Mouse (Mus musculus) intestine, embryonic 14.5 days (tissue): ENCODE data around the gene Nfib. TPM values are rescaled to one million over a fixed set of nuclear protein-coding genes. Genes with fewer than 3 reads are reported as not detected.
"Not testable (repeated sequence)": the region's sequence is repeated elsewhere in the genome, so short reads cannot be mapped to it uniquely, and the experiment has no call there.

Source experiments
- ATAC-seq: fragments of 200-750 bp; cut with Nextera tagmentation; replicated peaks from 2 replicates; pipeline ENCODE4 v1.8.0; 2017; ENCODE audit warnings: low read depth, moderate number of reproducible peaks, moderate TSS enrichment, moderate library complexity; ENCODE audit not compliant: low FRiP score, low TSS enrichment
- DNase-seq: peaks from one replicate; pipeline ENCODE4 v3.0.0-alpha.2; 2018; ENCODE audit warnings: low spot score
- H3K27ac ChIP-seq: fragments of 300-500 bp; sonication (generic); 2 replicates; pipeline ENCODE4 v1.5.1; 2014; ENCODE audit warnings: low read depth, mild to moderate bottlenecking, control low read depth
- H3K27me3 ChIP-seq: fragments of 300-500 bp; sonication (generic); replicated peaks from 2 replicates; pipeline ENCODE4 v1.6.1; 2014; ENCODE audit warnings: low read length, control low read depth; ENCODE audit not compliant: control insufficient read depth, insufficient read depth
- H3K36me3 ChIP-seq: fragments of 300-500 bp; sonication (generic); 2 replicates; pipeline ENCODE4 v1.6.1; 2014; ENCODE audit warnings: low read length, control low read depth; ENCODE audit not compliant: control insufficient read depth, insufficient read depth
- H3K4me1 ChIP-seq: fragments of 300-500 bp; sonication (generic); replicated peaks from 2 replicates; pipeline ENCODE4 v1.6.1; 2014; ENCODE audit warnings: low read length, control low read depth, mixed read lengths; ENCODE audit not compliant: control insufficient read depth, insufficient read depth
- H3K4me2 ChIP-seq: fragments of 300-500 bp; sonication (generic); 2 replicates; pipeline ENCODE4 v1.6.1; 2014; ENCODE audit warnings: low read length
- H3K4me3 ChIP-seq: fragments of 300-500 bp; sonication (generic); 2 replicates; pipeline ENCODE4 v1.5.1; 2014; ENCODE audit warnings: low read depth, low read length, control low read depth, mixed read lengths
- H3K9ac ChIP-seq: fragments of 300-500 bp; sonication (generic); 2 replicates; pipeline ENCODE4 v1.6.1; 2014; ENCODE audit warnings: mild to moderate bottlenecking, low read length
- H3K9me3 ChIP-seq: fragments of 300-500 bp; sonication (generic); 2 replicates; pipeline ENCODE4 v1.6.1; 2016; ENCODE audit warnings: low read length, control low read depth; ENCODE audit not compliant: control insufficient read depth
- WGBS: fragments of 180-500 bp; shearing (Covaris S2); extraction: QIAGEN DNeasy Blood & Tissue Kit; methylation state at CpG from one replicate; pipeline ENCODE4 v1.1.7; 2014; 5-methylcytosine and 5-hydroxymethylcytosine counted together
- polyA plus RNA-seq: library from polyadenylated mRNA; unstranded; fragments of >200 nt; fragmentation: Nextera tagmentation; extraction: Ambion mirVana; gene quantifications from 2 replicates; pipeline ENCODE4 v1.2.1, GENCODE M21; 2014

Gene Nfib
- polyA plus RNA-seq, 1 experiment from 2014 or later: 61.7 TPM

GRCm38 (mm10) chr4:82283536-82283935, 422.0 kb downstream of the Nfib start:
- no peak overlapping the region for H3K4me3 ChIP-seq
- no peak overlapping the region for H3K9ac ChIP-seq
- WGBS: 91% methylated on average over 6 of the region's 6 CpGs
- no peaks in the 10 kb centered on the region for H3K9me3 ChIP-seq
- no peaks in the 10 kb centered on the region for H3K36me3 ChIP-seq
- no peak overlapping the region for H3K27ac ChIP-seq
- DNase-seq: peak; percentile 23
- ATAC-seq: no peak
- no peaks in the 10 kb centered on the region for H3K27me3 ChIP-seq
- no peak overlapping the region for H3K4me2 ChIP-seq
- H3K4me1 ChIP-seq: no peaks in the 10 kb centered on the region

GRCm38 (mm10) chr4:82275996-82276395, 429.6 kb downstream of the Nfib start:
- Histone ChIP-seq H3K4me2 (no peak overlapping the region), H3K36me3 (no peaks in the 10 kb centered on the region), H3K4me3 (no peak overlapping the region), H3K9me3 (no peaks in the 10 kb centered on the region), H3K27me3 (no peaks in the 10 kb centered on the region), H3K27ac (0 out of 2 replicates have a peak overlapping the region, but pooled peaks have one; percentile 27), H3K4me1 (no peaks in the 10 kb centered on the region; the same call in 1 of the 2 replicates), H3K9ac (no peak overlapping the region)
- DNase-seq: peak; percentile 33
- ATAC-seq: no peak
- 51% methylated on average over 2 of the region's 2 CpGs for whole genome bisulfite sequencing

- DNase-seq: peak; percentile 42
- Histone ChIP-seq H3K9me3 (no peaks in the 10 kb centered on the region), H3K36me3 (no peaks in the 10 kb centered on the region), H3K4me3 (no peak overlapping the region), H3K4me1 (peaks cover 5% of the 10 kb centered on the region), H3K27me3 (no peaks in the 10 kb centered on the region), H3K4me2 (no peak overlapping the region), H3K27ac (no peak overlapping the region), H3K9ac (no peak overlapping the region)
- 82% methylated on average over 4 of the region's 4 CpGs for WGBS
- ATAC-seq: no peak
Observed at GRCm38 (mm10) chr4:82273049-82273754, 432.3 kb downstream of the Nfib start.

- Histone ChIP-seq H3K4me2 (no peak overlapping the region), H3K27ac (no peak overlapping the region), H3K4me3 (no peak overlapping the region), H3K4me1 (peaks cover 14% of the 10 kb centered on the region), H3K36me3 (no peaks in the 10 kb centered on the region), H3K9me3 (no peaks in the 10 kb centered on the region), H3K9ac (no peak overlapping the region), H3K27me3 (no peaks in the 10 kb centered on the region)
- 60% methylated on average over 4 of the region's 4 CpGs for WGBS
- DNase-seq (no peak), ATAC-seq (no peak)
Observed at GRCm38 (mm10) chr4:82272099-82272498, 433.5 kb downstream of the Nfib start.

GRCm38 (mm10) chr4:82271547-82271946, 434.0 kb downstream of the Nfib start:
- no peaks in the 10 kb centered on the region for H3K36me3 ChIP-seq
- H3K27ac ChIP-seq: no peak overlapping the region
- 70% methylated on average over 3 of the region's 3 CpGs for WGBS
- H3K9me3 ChIP-seq: no peaks in the 10 kb centered on the region
- no peaks in the 10 kb centered on the region for H3K27me3 ChIP-seq
- DNase-seq (peak; percentile 37), ATAC-seq (no peak)
- H3K4me3 ChIP-seq: no peak overlapping the region
- H3K4me1 ChIP-seq: peaks cover 15% of the 10 kb centered on the region
- H3K9ac ChIP-seq: no peak overlapping the region
- H3K4me2 ChIP-seq: no peak overlapping the region

GRCm38 (mm10) chr4:82267832-82268778, 437.4 kb downstream of the Nfib start:
- DNase-seq: peak; percentile 52
- no peak for ATAC-seq
- WGBS: 37% methylated on average over 14 of the region's 14 CpGs

GRCm38 (mm10) chr4:82266066-82266619, 439.4 kb downstream of the Nfib start:
- ATAC-seq (no peak), DNase-seq (no peak)
- H3K4me3 ChIP-seq: no peak overlapping the region
- no peaks in the 10 kb centered on the region for H3K27me3 ChIP-seq
- 17% methylated on average over 4 of the region's 4 CpGs for WGBS
- H3K4me2 ChIP-seq: no peak overlapping the region; the same call in 1 of the 2 replicates
- peaks cover 24% of the 10 kb centered on the region for H3K4me1 ChIP-seq
- H3K9me3 ChIP-seq: no peaks in the 10 kb centered on the region
- H3K27ac ChIP-seq: peak overlapping the region; percentile 68; the same call in 1 of the 2 replicates
- H3K36me3 ChIP-seq: no peaks in the 10 kb centered on the region
- no peak overlapping the region for H3K9ac ChIP-seq

More at GRCm38 (mm10) chr4:82267832-82268778, 437.4 kb downstream of the Nfib start:
- H3K9ac ChIP-seq: no peak overlapping the region
- H3K27me3 ChIP-seq: no peaks in the 10 kb centered on the region
- peaks cover 24% of the 10 kb centered on the region for H3K4me1 ChIP-seq
- no peak overlapping the region for H3K27ac ChIP-seq
- H3K36me3 ChIP-seq: no peaks in the 10 kb centered on the region
- H3K4me2 ChIP-seq: no peak overlapping the region
- H3K4me3 ChIP-seq: no peak overlapping the region
- no peaks in the 10 kb centered on the region for H3K9me3 ChIP-seq

- not testable (repeated sequence) for H3K27ac ChIP-seq, H3K9ac ChIP-seq, H3K4me2 ChIP-seq, H3K27me3 ChIP-seq, ATAC-seq, H3K9me3 ChIP-seq, H3K4me1 ChIP-seq, H3K4me3 ChIP-seq, H3K36me3 ChIP-seq
- peak; percentile 12 for DNase-seq
- 89% methylated on average over 1 of the region's 1 CpGs for WGBS
Observed at GRCm38 (mm10) chr4:82258545-82258944, 447.0 kb downstream of the Nfib start.
